Mouse (Mus musculus) midbrain, postnatal 0 days (tissue): ENCODE measurements around the gene Kcnrg. TPM values are rescaled to one million over a fixed set of nuclear protein-coding genes. Genes with fewer than 3 reads are reported as not detected.

Experiments
- ATAC-seq: fragments of 200-750 bp; cut with Nextera tagmentation; 2 replicates; pipeline ENCODE4 v1.8.0; 2017; ENCODE audit warnings: moderate number of reproducible peaks, mild to moderate bottlenecking, moderate TSS enrichment, moderate library complexity; ENCODE audit not compliant: low FRiP score
- DNase-seq: peaks from one replicate; pipeline ENCODE4 v3.0.0-alpha.2; 2015; ENCODE audit warnings: low spot score
- H3K27ac ChIP-seq: fragments of 300-500 bp; sonication (generic); 2 replicates; pipeline ENCODE4 v1.5.1; 2014; ENCODE audit warnings: low read depth, mild to moderate bottlenecking, low read length, mixed read lengths
- H3K27me3 ChIP-seq: fragments of 300-500 bp; sonication (generic); 2 replicates; pipeline ENCODE4 v1.6.1; 2014; ENCODE audit warnings: low read length, control low read depth, mixed read lengths; ENCODE audit not compliant: insufficient read depth
- H3K36me3 ChIP-seq: fragments of 300-500 bp; sonication (generic); 2 replicates; pipeline ENCODE4 v1.6.1; 2014; ENCODE audit warnings: low read length, control low read depth, mixed read lengths; ENCODE audit not compliant: insufficient read depth
- H3K4me1 ChIP-seq: fragments of 300-500 bp; sonication (generic); 2 replicates; pipeline ENCODE4 v1.6.1; 2014; ENCODE audit warnings: mild to moderate bottlenecking, control low read depth, antibody characterized with exemption, low read length, mixed read lengths; ENCODE audit not compliant: insufficient read depth
- H3K4me2 ChIP-seq: fragments of 300-500 bp; sonication (generic); 2 replicates; pipeline ENCODE4 v1.6.1; 2014; ENCODE audit warnings: low read depth, mild to moderate bottlenecking, low read length, mixed read lengths; ENCODE audit not compliant: poor library complexity, severe bottlenecking
- H3K4me3 ChIP-seq: fragments of 300-500 bp; sonication (generic); 2 replicates; pipeline ENCODE4 v1.5.1; 2014; ENCODE audit warnings: low read depth, mild to moderate bottlenecking, low read length, moderate library complexity
- H3K9ac ChIP-seq: fragments of 300-500 bp; sonication (generic); replicated peaks from 2 replicates; pipeline ENCODE4 v1.6.1; 2014; ENCODE audit warnings: mild to moderate bottlenecking, low read length, moderate library complexity, mixed read lengths; ENCODE audit not compliant: poor library complexity, severe bottlenecking
- H3K9me3 ChIP-seq: fragments of 300-500 bp; sonication (generic); 2 replicates; pipeline ENCODE4 v1.6.1; 2016; ENCODE audit warnings: low read length, control low read depth
- CTCF ChIP-seq: IDR thresholded peaks from 2 replicates; pipeline ENCODE4 v1.5.1; 2016; ENCODE audit warnings: antibody characterized with exemption, mild to moderate bottlenecking
- WGBS: fragments of 180-500 bp; shearing (Covaris S2); extraction: QIAGEN DNeasy Blood & Tissue Kit; methylation state at CpG from one replicate; pipeline ENCODE4 v1.1.7; 2014; 5-methylcytosine and 5-hydroxymethylcytosine counted together
- microRNA counts: library from miRNA; unstranded; fragments of <30 nt; microRNA quantifications from one replicate; lab custom pipeline; 2015
- microRNA-seq: library from miRNA; unstranded; fragments of <30 nt; microRNA quantifications from one replicate; pipeline ENCODE4, GENCODE M21; 2016; ENCODE audit warnings: borderline number of aligned reads
- polyA plus RNA-seq: library from polyadenylated mRNA; unstranded; fragments of >200 nt; fragmentation: Nextera tagmentation; extraction: Ambion mirVana; gene quantifications from 2 replicates; pipeline ENCODE4 v1.2.1, GENCODE M21; 2015
- total RNA-seq: library from RNA; depleted of rRNA; stranded (reverse); fragments of >200 nt; gene quantifications from 2 replicates; pipeline ENCODE4 v1.2.3, GENCODE M21; 2014; rRNA removed

Kcnrg gene
- total and polyA plus RNA-seq, 2 experiments from 2014 or later, result 2.5 to 4.4 TPM

GRCm38 (mm10) chr14:61662307-61662706 is 55.0 kb downstream of the Kcnrg start:
- Histone ChIP-seq H3K4me2 (no peak overlapping the region), H3K9ac (no peak overlapping the region), H3K27ac (no peak overlapping the region), H3K36me3 (no peaks in the 10 kb centered on the region), H3K4me1 (no peaks in the 10 kb centered on the region), H3K9me3 (no peaks in the 10 kb centered on the region), H3K27me3 (no peaks in the 10 kb centered on the region), H3K4me3 (no peak overlapping the region)
- DNase-seq (no peak), ATAC-seq (no peak)
- 92% methylated on average over 8 of the region's 8 CpGs for WGBS
- no peak for TF ChIP-seq CTCF

MicroRNAs encoded within 50 kb of the gene (microRNA counts, 519-probe panel; counts per million panel counts)
- microRNA mmu-miR-15a (lab: Ali Mortazavi, UCI), result 5,058 counts per million, percentile 91 among the panel's probes with 10 or more counts
- microRNA mmu-miR-16 (lab: Ali Mortazavi, UCI), result 5,949 counts per million, percentile 96 among the panel's probes with 10 or more counts

Small RNA genes lying within 50 kb of the gene (microRNA-seq; reads per million reads assigned to microRNA genes)
- gene Mir15a (3,432 reads per million, percentile 85 among the genes with 10 or more reads in this experiment), gene Mir16-1 (2,547 reads per million, percentile 82 among the genes with 10 or more reads in this experiment)

Other genes starting within 250 kb of the Kcnrg start
- 3.4 and 4.2 TPM in 2 replicates for gene Ebpl, start 247.0 kb upstream of the Kcnrg start, total RNA-seq
- gene Ebpl, start 247.0 kb upstream of the Kcnrg start, polyA plus RNA-seq, result 8.8 and 9.0 TPM in 2 replicates
- gene Kpna3, start 167.6 kb upstream of the Kcnrg start, total RNA-seq, result 34.4 and 55.8 TPM in 2 replicates
- gene Kpna3, start 167.6 kb upstream of the Kcnrg start, polyA plus RNA-seq, result 55.7 and 56.7 TPM in 2 replicates
- 37.4 and 44.3 TPM in 2 replicates for gene Spryd7, start 50.6 kb upstream of the Kcnrg start, total RNA-seq
- 66.9 and 67.0 TPM in 2 replicates for gene Spryd7, start 50.6 kb upstream of the Kcnrg start, polyA plus RNA-seq
- gene Trim13, start 9.2 kb upstream of the Kcnrg start, total RNA-seq, result 17.0 and 21.7 TPM in 2 replicates
- 32.7 and 33.6 TPM in 2 replicates for gene Trim13, start 9.2 kb upstream of the Kcnrg start, polyA plus RNA-seq